Mouse (Mus musculus) granulocyte monocyte progenitor cell, adult 5-6 weeks (primary cell): ENCODE measurements around the gene Nav1. TPM values are rescaled to one million over a fixed set of nuclear protein-coding genes. Genes with fewer than 3 reads are reported as not detected.

Experiments
- ATAC-seq: replicated peaks from 2 replicates; pipeline ENCODE4 v1.8.0; 2016; ENCODE audit warnings: mild to moderate bottlenecking, moderate TSS enrichment, inconsistent platforms; ENCODE audit not compliant: poor library complexity, severe bottlenecking
- total RNA-seq, 2 experiments: library from RNA; stranded (forward) in 1 of 2; stranded (reverse) in 1 of 2; fragments of 200-712, 200-1000 nt in 1 of 2; fragments of >200 nt in 1 of 2; fragmentation: Nextera tagmentation in 1 of 2; gene quantifications; 2 replicates each; pipeline ENCODE4 v1.2.3; 2014 to 2017

The Nav1 gene
- total RNA-seq, 2 experiments from 2014 or later: 3.6 to 16.3 TPM

DNA sequence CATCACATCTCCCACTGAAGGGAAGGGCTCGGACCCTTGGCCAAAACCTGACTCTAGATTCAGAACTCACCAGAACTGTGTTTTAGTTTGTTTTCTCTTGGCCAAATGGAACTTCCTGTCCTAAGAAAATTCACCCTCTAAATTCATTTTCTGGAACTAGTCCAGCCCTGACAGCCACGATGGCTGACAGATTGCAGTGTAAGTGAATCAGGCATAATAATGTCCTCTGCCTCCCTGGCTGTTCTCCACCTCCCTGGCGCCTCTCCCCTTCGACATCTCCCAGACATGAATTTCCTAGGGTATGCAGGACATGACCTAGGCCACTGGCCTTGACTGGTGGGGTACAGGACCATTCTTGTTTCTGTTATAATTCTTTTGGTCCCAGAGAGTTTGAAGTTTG, 144.8 kb downstream of the Nav1 start:
- ATAC-seq: no peak

DNA sequence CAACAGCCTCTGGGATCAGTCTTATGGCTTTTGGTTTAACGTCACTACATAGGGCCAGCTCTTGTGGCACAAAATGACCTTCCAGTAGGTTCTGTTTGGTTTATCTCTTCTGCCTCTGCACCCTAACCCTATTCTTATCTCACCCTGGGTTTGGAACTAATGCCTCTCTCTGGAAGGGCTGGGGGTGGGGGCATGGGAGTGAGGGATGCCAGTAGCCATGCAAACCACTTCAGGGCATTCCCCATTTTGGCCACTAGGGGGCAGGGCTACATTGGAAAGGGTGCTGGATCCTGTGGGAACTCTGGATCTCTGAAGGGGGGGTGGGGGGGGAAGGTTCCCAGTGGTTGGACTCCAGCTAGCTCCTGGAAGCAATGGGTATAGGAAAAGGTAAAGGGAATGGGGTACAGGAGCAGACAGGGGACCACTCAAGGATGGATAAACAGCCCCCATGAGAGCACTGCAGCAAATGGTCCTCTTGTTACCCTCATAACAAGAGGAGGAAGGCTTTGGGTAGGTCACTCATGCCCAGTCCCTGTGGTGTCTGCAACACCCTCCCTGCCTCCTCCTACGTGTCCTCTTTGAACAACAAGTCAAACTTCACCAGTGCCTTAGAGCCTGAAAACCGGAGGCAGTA, 145.9 kb downstream of the Nav1 start:
- peak; percentile 50 for ATAC-seq

DNA sequence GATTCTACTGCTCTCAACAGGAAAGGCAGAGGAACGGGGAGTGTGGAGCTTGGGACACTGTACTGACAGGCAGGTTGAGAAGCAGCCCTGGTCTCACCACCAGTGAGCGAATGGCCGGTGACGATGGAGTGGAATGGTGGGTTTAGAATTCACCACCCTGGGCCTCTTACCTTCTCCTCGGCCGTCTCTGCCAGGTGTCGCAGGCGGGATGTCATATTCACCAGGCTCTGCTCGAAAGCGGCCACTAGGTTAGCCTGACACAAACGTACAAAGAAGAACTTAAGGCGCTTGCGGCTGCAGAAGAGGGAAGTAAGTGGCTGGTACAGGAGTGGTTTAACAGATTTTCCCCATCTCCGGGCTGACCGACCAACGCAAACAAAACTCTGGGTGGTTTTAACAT, 146.6 kb downstream of the Nav1 start:
- no peak for ATAC-seq

DNA sequence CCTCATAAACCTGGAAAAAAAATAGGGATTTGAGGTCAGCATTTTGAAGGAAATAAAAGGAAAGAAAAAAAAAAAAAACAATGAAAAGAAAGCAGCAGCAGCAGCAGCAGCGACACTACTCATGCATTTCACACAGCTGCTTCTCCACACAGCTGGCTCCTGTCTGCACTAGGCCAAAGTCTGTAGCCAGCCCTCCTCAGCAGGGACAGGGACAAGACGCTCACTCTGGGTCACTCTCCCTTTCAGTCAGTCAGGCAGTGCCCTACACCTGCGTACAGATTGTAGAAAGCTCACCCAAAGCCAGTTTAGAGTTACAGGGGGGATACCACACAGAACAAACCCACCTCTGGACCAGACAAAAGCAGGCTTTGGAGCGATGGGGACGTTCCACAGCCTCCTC, 149.2 kb downstream of the Nav1 start:
- ATAC-seq: no peak

DNA sequence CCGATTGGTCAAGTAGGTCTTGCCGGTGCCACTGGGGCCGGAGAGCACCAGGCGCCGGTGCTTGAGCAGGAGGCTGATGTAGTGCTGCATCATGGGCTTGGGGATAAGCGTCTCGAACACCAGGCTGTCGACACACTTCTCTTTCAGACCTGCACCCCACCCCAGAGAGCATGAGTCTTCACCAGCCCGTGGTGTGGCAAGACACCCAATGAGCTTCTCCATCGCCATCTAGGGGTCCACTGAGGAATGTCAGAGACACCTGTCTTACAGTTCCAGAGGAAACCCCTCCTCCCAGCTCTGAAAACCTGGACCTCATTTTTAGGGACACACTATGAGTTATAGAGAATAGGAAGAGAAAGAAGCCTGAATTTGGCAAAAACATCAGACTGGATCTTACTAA, 154.8 kb downstream of the Nav1 start:
- peak; percentile 80 for ATAC-seq

DNA sequence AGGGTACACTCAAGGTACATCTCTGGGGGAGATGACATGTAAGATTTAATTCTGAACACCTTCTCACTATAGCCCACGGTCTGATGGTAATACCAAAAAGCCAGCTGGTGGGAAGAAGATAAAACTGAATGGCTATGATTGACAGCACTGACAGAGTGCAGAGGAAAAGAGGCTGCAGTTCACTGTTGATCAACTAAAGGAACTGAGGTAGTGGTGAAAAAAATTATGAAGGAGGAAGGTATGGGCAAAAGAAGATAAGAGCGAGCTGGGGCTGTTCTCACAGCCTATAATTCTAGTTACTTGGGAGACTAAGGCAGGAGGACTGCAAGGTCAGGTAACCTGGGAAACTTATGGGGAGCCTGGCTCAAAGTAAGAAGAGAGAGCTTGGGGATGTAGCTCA, 155.7 kb downstream of the Nav1 start:
- ATAC-seq: no peak

DNA sequence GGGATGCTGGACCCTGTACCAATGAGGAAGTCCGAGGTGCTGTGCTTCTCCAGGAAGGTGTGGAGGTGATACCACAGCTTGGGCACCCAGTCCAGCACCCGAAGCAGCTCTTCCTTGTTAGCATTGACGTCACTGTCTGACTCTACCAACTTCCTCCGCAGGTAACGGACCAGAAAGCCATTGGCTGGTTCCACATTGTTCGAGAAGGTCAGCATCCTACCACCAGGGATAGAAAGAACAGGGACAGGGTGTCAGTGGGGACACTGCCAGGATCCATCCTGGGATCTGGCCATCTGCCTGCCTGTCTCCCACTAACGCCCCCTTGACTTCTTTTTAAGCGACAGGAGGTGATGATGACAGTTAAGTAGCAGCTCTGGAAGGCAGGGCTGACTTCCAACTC, 157.2 kb downstream of the Nav1 start:
- no peak for ATAC-seq

DNA sequence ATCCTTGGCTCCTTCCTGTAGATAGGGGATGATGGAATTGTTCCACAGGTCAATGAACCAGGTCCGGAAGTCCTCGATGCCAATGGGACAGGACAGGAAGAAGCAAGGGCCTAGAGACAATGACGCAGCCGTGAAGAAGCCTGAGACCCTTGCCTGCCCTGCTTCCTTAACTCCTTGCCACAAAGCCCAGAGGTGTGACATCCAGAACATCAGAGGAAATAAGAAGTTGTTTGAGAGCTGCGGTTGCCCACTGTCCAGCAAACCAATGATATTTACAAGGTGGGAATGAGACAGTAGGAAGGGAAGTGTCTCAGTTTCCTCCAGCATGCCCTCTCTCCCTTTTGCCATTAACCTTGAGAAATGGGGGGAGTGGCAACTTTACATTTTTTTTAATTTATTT, 158.2 kb downstream of the Nav1 start:
- ATAC-seq: no peak

DNA sequence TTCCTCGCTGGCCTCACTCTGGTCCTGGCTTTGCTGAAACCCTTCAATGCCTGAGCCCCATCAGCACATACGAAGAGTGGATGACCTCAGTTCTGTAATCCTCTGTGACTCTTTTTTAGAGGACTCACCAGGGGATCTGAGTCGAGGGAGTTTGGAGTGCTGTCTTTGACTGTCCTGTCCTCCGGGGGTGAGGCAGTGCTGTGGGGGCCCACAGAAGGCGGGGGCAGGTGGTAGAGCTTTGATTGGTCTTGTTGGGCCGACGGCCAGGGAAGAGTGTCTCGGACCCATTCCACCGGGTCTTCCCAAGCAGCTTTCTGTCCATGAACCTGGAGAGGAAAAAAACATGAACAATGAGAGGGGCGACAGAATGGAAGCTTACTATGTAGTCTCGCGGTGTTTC, 163.6 kb downstream of the Nav1 start:
- ATAC-seq: no peak

DNA sequence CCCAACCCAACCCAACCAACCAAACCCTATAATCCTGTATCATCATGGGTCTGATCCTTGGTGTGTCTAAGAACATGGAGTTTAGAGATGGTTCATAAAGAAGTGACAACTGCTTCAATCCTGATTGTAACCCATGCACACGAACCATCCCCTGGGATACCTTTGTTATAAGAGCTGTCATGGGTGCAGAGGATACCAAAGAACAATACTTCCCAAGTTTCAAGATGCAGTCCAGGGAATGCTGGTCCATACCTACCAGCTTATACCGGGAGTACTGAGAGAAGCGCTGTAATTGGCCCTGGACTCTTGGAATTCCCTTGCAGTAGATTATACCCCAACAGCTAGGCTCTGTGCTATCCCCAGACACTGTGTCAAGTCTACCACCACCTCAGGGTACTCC, 165.2 kb downstream of the Nav1 start:
- no peak for ATAC-seq

DNA sequence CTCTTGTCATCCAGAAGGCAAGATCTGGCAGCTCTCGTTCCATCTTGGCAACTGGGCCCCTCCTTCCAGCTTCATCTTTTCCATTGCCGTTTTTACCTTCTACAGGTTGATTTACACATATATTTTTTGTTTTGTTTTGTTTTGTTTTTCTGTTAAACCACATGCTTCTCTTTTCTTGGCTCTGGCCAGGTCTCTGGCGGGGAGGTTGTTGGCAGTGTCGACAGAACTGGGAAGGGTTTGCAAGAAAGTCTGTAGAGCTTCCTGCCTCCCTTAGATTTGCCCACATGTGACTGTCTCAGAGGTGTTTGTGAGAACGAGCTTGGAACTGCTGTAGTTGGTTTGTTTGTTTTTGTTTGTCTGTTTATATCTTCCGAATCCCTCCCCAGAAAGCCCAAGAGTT, 166.1 kb downstream of the Nav1 start:
- no peak for ATAC-seq

DNA sequence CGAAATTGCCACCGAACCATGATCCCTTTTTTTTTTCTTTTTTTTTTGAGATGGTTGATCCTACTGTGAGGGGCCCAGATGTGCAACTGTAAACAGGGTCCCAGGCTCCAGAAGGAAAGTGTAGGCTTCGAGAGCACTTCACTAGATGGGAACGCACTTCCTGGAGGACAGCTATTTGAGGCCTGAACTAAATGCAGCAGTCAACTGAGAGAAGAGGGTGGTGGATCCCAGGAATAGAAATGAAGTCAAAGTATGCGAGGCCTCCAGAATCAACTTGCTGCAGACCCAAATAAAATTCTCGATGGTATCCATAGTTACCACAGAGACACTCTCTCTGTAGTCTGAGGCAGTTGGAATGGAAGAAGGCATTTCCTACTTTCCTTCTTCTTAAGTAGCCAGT, 168.3 kb downstream of the Nav1 start:
- ATAC-seq: no peak

DNA sequence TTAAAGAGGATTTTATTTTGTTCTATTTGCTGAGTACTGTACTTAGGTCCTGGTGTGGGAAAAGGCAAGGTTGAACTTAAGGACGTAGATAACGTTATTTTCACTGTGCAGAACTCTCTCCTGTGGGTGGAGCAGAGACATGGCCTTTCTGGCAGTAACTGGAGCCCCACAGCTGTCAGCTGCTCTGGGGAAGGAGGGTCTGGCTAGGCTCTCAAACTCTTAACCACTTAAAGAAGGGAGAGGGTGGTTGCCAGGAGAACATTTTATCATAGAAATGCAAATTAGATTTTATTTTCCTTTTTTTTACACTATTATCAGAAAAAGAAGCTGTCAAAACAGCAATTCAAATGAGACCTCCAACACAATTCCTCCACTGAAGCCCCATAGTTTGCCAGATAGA, 171.3 kb downstream of the Nav1 start:
- ATAC-seq: no peak

DNA sequence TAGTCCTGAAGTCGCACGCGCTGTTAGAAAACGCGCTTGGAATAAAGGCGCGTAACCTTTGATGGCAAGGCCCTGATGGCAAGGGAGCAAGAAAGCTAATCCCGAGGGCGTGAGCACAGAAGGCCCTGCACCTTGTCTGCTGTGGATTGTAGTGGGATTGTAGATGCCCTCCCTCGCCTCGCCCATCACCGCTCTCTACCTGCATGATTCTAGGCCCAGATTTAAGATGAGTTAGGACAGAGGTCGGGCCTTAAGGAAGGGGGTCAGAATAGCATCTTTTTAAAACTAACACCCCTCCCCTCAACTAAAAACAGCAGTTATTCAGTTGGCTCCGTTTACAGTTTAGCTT, 176.5 kb downstream of the Nav1 start:
- ATAC-seq: no peak; the same call in 1 of the 2 replicates

DNA sequence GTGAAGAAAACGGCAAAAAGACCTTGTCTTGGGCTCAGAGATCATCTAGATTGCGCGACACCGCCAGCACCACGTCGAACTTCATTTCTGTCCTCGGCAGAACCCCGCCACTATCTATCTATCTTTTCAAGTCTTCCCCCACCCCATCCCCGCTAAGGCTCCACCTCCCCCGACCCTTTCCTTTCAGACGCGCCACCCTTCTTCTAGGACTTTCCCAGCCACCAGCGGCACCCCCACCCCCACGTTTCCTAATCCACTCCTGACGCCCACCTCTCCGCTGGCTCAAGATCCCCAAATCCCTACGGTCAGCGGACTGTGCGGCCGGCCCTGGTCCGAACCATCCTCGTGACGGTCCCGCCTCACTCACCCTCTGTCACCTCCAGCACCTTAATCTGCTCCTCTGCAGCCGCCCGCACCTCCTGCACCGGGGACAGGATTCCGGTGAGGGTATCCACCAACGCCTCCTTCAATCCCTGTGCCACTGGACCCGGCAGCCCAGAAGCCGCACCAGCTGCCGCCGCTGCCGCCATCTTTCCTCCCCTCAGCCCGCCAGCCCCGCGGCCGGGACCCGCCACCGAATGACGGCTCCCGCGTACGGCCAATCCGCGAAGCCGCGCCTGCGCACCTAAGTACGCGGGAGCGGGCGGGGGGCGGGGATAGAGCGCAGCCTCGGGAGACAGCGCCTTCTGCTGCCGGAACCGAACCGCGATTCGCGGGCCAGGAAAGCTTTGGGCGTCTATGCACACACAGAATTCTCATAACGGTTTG, 177.0 kb downstream of the Nav1 start, which contains the start of gene Ipo9:
Gene Ipo9, minus strand, starts transcription at position 599 of the 768 bp plus-strand sequence.
- peak; percentile 97 for ATAC-seq

DNA sequence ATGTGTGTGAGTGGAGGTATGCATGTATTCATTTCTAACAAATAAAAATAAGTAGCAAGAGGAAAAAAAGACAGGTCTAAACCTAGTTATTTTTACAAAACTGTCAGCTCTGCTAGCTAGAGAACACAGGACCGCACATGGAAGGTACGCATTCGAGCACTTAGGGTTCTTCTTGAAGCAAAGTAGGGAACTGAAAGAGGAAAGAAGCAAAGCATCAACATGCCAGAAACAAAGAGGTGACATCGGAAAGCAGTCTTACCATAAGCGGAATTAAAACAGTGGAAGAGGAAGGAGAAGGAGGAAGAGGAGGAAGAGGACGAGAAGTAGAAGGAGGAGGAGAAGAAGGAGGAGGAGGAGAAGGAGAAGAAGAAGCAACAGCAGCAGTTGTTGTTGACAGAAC, 179.7 kb downstream of the Nav1 start:
- ATAC-seq: peak; percentile 36; the same call in 1 of the 2 replicates

DNA sequence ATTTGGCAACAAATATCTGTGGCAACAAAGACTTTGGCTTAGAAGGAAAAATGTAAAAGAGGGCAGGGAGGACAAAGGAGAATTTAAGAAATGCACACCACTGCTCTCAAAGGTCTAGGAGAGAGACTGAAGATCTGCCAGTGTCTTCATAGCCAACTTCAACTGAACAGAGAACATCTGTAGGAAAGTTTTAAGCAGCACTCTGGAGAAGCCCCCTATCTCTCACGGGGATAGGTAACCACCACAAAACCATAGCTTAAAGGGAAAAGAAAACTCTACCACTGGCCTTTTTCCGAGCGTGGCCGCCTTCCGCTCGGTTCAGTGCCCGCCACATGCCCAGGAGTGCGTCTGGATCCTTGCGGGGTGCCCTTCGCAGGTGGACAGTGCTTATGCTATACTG, 180.4 kb downstream of the Nav1 start:
- ATAC-seq: no peak

DNA sequence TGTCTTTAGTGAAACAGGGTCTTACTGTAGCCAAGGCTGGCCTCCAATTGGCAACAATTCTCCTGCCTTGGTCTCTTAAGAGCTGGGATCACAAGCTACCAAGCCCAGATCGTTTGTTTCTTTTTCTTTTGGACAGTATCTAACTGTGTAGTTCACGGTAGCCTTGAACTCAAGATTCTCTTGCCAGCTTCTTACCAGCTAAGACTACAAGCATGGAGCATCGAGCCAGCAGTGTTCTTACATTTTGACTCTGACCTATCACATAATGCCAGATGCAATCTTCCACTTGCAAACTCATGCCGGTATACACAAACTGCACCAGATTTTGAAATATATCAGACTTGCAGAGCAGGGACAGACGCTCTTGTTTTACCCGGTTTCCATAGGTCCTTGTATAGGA, 184.3 kb downstream of the Nav1 start:
- ATAC-seq: no peak

DNA sequence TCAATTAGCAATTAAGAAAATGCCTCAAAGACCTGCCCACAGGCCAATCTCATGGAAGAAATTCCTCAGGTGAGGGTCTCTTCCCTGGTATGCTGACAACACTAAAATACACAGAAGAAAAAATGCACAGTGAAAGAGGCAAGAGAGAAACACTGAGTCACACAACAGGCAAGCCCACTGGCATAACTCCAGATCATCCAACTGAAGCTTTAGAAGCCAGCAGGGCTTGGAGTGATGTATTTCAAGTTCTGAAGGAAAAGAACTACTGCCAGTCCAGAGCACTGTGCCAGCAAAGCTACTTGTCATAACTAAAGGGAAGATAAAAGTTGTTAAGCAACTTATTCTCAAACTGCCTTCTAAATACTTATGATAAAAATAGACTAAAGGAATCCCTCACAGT, 193.1 kb downstream of the Nav1 start:
- no peak for ATAC-seq

DNA sequence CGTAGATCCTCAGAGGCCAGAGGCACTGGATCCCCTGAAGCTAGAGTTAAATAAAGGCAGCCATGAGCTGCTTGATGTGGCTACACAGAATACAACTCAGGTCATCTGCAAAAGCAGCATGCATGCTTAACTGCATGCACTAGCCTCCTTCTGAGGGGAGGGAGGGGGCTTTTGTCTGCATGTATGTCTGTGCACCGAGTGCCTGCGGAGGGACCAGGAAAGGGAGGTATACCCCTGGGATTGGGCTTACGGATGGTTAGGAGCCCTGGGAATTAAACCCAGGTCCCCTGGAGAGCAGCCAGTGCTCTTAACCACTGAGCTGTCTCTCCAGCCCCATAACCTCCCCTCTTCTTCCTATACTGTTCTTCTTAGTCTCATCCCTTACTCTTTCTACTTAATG, 195.0 kb downstream of the Nav1 start:
- ATAC-seq: no peak

DNA sequence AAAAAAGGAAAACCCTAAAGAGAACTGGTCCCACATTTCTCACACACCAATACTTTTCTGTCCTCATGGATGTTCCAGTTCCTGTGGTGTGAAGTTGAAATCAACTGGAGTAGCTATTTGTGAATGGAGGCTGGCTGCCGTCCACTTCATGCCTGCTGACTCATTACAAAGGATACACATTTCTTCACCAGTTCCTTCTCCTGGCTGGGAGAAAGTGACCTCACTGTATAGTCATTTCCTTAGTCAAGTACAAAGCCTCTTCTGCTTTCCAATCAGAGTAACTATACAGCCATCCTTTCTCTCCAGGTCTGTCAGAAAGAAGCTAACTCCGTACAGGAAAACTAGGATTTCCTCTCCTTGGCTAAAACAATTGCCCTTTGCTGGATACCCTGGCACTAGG, 196.1 kb downstream of the Nav1 start:
- ATAC-seq: peak; percentile 92

DNA sequence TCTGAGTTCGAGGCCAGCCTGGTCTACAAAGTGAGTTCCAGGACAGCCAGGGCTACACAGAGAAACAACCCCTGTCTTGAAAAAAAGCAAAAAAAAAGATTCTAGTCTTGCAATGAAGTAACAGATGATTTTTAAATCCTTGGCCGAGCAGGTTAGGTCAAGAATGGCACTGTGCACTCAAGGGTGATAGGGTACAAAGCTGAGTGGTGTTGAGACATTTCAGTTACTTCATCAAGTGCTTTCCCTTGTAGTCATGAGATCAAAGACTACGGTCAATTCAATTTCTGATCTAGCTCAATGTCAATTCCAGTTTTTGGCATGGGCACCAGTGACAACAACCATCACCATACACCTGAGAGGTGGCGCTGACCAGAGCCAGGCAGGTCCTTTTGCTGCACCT, 198.1 kb downstream of the Nav1 start:
- ATAC-seq: no peak
